Mouse (Mus musculus) lung, adult 2 months (tissue): ENCODE measurements around the gene Epha3. TPM values are rescaled to one million over a fixed set of nuclear protein-coding genes. Genes with fewer than 3 reads are reported as not detected.

ENCODE experiments used
- DNase-seq: peaks from one replicate; pipeline ENCODE4 v3.0.0; 2022
- H3K4me1 ChIP-seq: fragments of 200-500 bp; 2 replicates; pipeline ENCODE4 v1.6.1; 2011; ENCODE audit warnings: low read length; ENCODE audit not compliant: control insufficient read depth, insufficient read depth
- H3K4me3 ChIP-seq: fragments of 200-500 bp; replicated peaks from 2 replicates; pipeline ENCODE3; 2011; ENCODE audit warnings: low read depth, mild to moderate bottlenecking, control low read depth, low read length; ENCODE audit errors: extremely low read depth
- CTCF ChIP-seq: fragments of 200-500 bp; IDR thresholded peaks from 2 replicates; pipeline ENCODE4 v1.5.1; 2011; ENCODE audit warnings: mild to moderate bottlenecking, low read length, control low read depth; ENCODE audit not compliant: insufficient read depth
- POLR2A ChIP-seq: fragments of 200-500 bp; IDR thresholded peaks from 2 replicates; pipeline ENCODE4 v1.6.1; 2011; ENCODE audit warnings: low read depth, mild to moderate bottlenecking, control low read depth, low read length, borderline replicate concordance; ENCODE audit errors: extremely low read depth
- WGBS: fragments of 180-500 bp; shearing (Covaris S2); methylation state at CpG from one replicate; pipeline ENCODE4 v1.1.7; 2018; 5-methylcytosine and 5-hydroxymethylcytosine counted together
- polyA plus RNA-seq: library from polyadenylated mRNA; depleted of rRNA; stranded (reverse); fragments of >200 nt; gene quantifications from 2 replicates; pipeline ENCODE4 v1.2.3, GENCODE M21; 2012

Gene Epha3
- polyA plus RNA-seq, 1 experiment = 5.4 TPM

- TF ChIP-seq POLR2A = no peak
- no peak for TF ChIP-seq CTCF
- no peak overlapping the region for H3K4me3 ChIP-seq
- no peak for DNase-seq
- H3K4me1 ChIP-seq = no peaks in the 10 kb centered on the region
These were observed 26.5 kb downstream of the Epha3 start for GRCm38 (mm10) chr16:63837466-63837865.

GRCm38 (mm10) chr16:63821164-63821563 is 42.8 kb downstream of the Epha3 start:
- H3K4me3 ChIP-seq = no peak overlapping the region
- DNase-seq = no peak
- no peaks in the 10 kb centered on the region for H3K4me1 ChIP-seq
- 52% methylated on average over 2 of the region's 2 CpGs for WGBS
- TF ChIP-seq CTCF (no peak), POLR2A (no peak)

GRCm38 (mm10) chr16:63817606-63818005 is 46.4 kb downstream of the Epha3 start:
- no peak for DNase-seq

GRCm38 (mm10) chr16:63816672-63817071 is 47.3 kb downstream of the Epha3 start:
- WGBS = 45% methylated on average over 1 of the region's 1 CpGs
- TF ChIP-seq POLR2A = no peak
- TF ChIP-seq CTCF = no peak
- no peak for DNase-seq
- Histone ChIP-seq H3K4me3 (no peak overlapping the region), H3K4me1 (no peaks in the 10 kb centered on the region)

More at GRCm38 (mm10) chr16:63817606-63818005, 46.4 kb downstream of the Epha3 start:
- no peak for TF ChIP-seq CTCF
- TF ChIP-seq POLR2A = no peak
- no peak overlapping the region for H3K4me3 ChIP-seq
- 41% methylated on average over 6 of the region's 6 CpGs for WGBS
- H3K4me1 ChIP-seq = no peaks in the 10 kb centered on the region

GRCm38 (mm10) chr16:63809871-63810270 is 54.1 kb downstream of the Epha3 start:
- Histone ChIP-seq H3K4me3 (no peak overlapping the region), H3K4me1 (no peaks in the 10 kb centered on the region)
- no peak for DNase-seq
- TF ChIP-seq POLR2A (no peak), CTCF (no peak)
- WGBS = 56% methylated on average over 5 of the region's 5 CpGs

- Histone ChIP-seq H3K4me3 (no peak overlapping the region), H3K4me1 (no peaks in the 10 kb centered on the region)
- no peak for DNase-seq
- TF ChIP-seq POLR2A (no peak), CTCF (no peak)
These were observed 55.0 kb downstream of the Epha3 start for GRCm38 (mm10) chr16:63808991-63809390.

- no peak overlapping the region for H3K4me3 ChIP-seq
- no peaks in the 10 kb centered on the region for H3K4me1 ChIP-seq
- 79% methylated on average over 5 of the region's 5 CpGs for WGBS
- TF ChIP-seq POLR2A = no peak
- no peak for TF ChIP-seq CTCF
- DNase-seq = no peak
These were observed 57.4 kb downstream of the Epha3 start for GRCm38 (mm10) chr16:63806437-63807129.

GRCm38 (mm10) chr16:63806025-63806424 is 58.0 kb downstream of the Epha3 start:
- no peak for TF ChIP-seq POLR2A
- TF ChIP-seq CTCF = no peak
- WGBS = 91% methylated on average over 3 of the region's 3 CpGs

GRCm38 (mm10) chr16:63801436-63801835 is 62.5 kb downstream of the Epha3 start:
- WGBS = 76% methylated on average over 3 of the region's 3 CpGs
- DNase-seq = no peak
- Histone ChIP-seq H3K4me3 (no peak overlapping the region), H3K4me1 (no peaks in the 10 kb centered on the region)
- TF ChIP-seq CTCF = no peak
- no peak for TF ChIP-seq POLR2A

More at GRCm38 (mm10) chr16:63806025-63806424, 58.0 kb downstream of the Epha3 start:
- Histone ChIP-seq H3K4me3 (no peak overlapping the region), H3K4me1 (no peaks in the 10 kb centered on the region)
- no peak for DNase-seq

GRCm38 (mm10) chr16:63798341-63798740 is 65.6 kb downstream of the Epha3 start:
- no peak overlapping the region for H3K4me3 ChIP-seq
- no peaks in the 10 kb centered on the region for H3K4me1 ChIP-seq
- TF ChIP-seq POLR2A (no peak), CTCF (no peak)
- 39% methylated on average over 2 of the region's 2 CpGs for WGBS
- DNase-seq = no peak
